Mouse (Mus musculus) liver, embryonic 12.5 days (tissue): ENCODE data around the gene Hnrnpul2. TPM values are rescaled to one million over a fixed set of nuclear protein-coding genes. Genes with fewer than 3 reads are reported as not detected.

Experiments
- ATAC-seq: fragments of 200-750 bp; cut with Nextera tagmentation; 2 replicates; pipeline ENCODE4 v1.8.0; 2017; ENCODE audit warnings: moderate number of reproducible peaks, mild to moderate bottlenecking, moderate library complexity
- H3K27ac ChIP-seq: fragments of 300-500 bp; sonication (generic); 2 replicates; pipeline ENCODE4 v1.5.1; 2016; ENCODE audit warnings: mild to moderate bottlenecking
- H3K27me3 ChIP-seq: fragments of 300-500 bp; sonication (generic); replicated peaks from 2 replicates; pipeline ENCODE4 v1.6.1; 2016; ENCODE audit warnings: mild to moderate bottlenecking, moderate library complexity
- H3K36me3 ChIP-seq: fragments of 300-500 bp; sonication (generic); 2 replicates; pipeline ENCODE4 v1.6.1; 2016; ENCODE audit warnings: mild to moderate bottlenecking, moderate library complexity
- H3K4me1 ChIP-seq: fragments of 300-500 bp; sonication (generic); 2 replicates; pipeline ENCODE4 v1.6.1; 2016
- H3K4me2 ChIP-seq: fragments of 300-500 bp; sonication (generic); 2 replicates; pipeline ENCODE4 v1.6.1; 2016; ENCODE audit warnings: mild to moderate bottlenecking, moderate library complexity
- H3K4me3 ChIP-seq: fragments of 300-500 bp; sonication (generic); 2 replicates; pipeline ENCODE4 v1.5.1; 2016; ENCODE audit warnings: mild to moderate bottlenecking, moderate library complexity
- H3K9ac ChIP-seq: fragments of 300-500 bp; sonication (generic); 2 replicates; pipeline ENCODE4 v1.6.1; 2016; ENCODE audit warnings: mild to moderate bottlenecking, moderate library complexity
- H3K9me3 ChIP-seq: fragments of 300-500 bp; sonication (generic); replicated peaks from 2 replicates; pipeline ENCODE4 v1.6.1; 2016; ENCODE audit warnings: mild to moderate bottlenecking, moderate library complexity
- WGBS: fragments of 180-500 bp; shearing (Covaris S2); methylation state at CpG from one replicate; pipeline ENCODE4 v1.1.7; 2016; ENCODE audit not compliant: insufficient replicate concordance; 5-methylcytosine and 5-hydroxymethylcytosine counted together
- polyA plus RNA-seq: library from polyadenylated mRNA; unstranded; fragments of >200 nt; fragmentation: Nextera tagmentation; extraction: Ambion mirVana; gene quantifications from 2 replicates; pipeline ENCODE4 v1.2.1, GENCODE M21; 2016

Gene Hnrnpul2
- polyA plus RNA-seq, 1 experiment from 2014 or later = 3.5 TPM

DNA sequence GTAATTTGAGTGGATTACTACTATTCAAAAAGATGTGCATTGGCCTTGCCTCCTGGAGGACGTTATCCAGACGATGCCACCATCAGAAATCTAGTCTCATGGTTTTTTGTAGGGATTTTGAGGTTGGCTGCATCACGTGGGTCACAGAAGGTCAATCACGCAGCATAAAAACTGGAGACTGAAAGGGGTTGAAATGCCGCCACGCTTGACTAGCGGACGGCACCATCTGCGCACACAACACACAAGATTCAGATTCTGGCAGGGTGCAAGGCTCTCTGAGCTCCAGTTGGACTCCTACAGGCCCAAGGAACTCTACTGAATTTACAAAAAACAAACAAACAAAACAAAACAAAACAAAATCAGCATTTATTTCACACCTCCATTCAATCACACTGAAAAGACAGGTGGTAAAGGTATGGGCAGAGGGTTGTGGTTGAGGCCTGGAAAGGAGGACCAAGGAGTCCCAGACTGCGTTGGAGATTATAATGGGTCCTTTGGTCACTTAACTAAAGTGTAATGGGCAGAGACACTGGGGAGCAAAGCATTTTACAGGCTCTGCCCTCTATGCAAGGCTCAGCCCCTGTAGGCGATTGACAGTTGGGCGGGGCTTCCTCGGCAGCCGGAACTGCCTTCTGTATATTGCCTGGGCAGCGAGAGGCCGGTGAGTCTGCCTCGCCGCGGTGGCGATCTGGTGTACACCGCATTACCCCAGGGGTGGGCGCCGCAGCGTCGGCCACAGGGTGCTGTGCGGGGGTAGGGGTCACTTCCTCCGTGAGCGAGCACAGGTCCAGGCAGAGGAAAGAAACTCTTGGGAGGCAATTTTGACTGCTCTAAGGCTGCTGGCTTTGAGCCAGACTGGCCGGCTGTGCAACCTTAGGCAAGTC is 20.3 kb downstream of the Hnrnpul2 start:
- H3K9ac ChIP-seq = peak overlapping the region; percentile 78
- H3K4me1 ChIP-seq = peaks cover 43% of the 10 kb centered on the region
- no peaks in the 10 kb centered on the region for H3K9me3 ChIP-seq
- H3K27me3 ChIP-seq = no peaks in the 10 kb centered on the region
- H3K27ac ChIP-seq = peak overlapping the region; percentile 61
- peak; percentile 77 for ATAC-seq
- peak overlapping the region; percentile 85 for H3K4me2 ChIP-seq
- WGBS = 25% methylated on average over 29 of the region's 29 CpGs
- peak overlapping the region; percentile 67 for H3K4me3 ChIP-seq
- H3K36me3 ChIP-seq = peaks cover 36% of the 10 kb centered on the region

DNA sequence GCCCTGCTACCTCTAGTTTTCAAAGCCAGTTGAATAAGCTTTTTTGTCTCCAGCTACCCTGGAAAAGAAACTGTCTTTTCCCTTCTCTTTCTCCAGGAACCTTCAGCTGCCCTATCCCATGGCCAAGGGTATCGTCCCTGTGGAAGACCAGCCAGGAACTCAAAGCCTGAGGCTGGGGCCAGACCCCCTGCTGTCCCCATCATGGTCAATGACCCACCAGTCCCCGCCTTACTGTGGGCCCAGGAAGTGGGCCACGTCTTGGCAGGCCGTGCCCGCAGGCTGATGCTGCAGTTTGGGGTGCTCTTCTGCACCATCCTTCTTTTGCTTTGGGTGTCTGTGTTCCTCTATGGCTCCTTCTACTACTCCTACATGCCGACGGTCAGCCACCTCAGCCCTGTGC is 21.2 kb downstream of the Hnrnpul2 start:
- Histone ChIP-seq H3K27me3 (no peaks in the 10 kb centered on the region), H3K4me3 (peak overlapping the region; percentile 67), H3K9me3 (no peaks in the 10 kb centered on the region), H3K4me1 (peaks cover 43% of the 10 kb centered on the region), H3K27ac (peak overlapping the region; percentile 61; the same call in 1 of the 2 replicates), H3K9ac (peak overlapping the region; percentile 78), H3K36me3 (peaks cover 34% of the 10 kb centered on the region), H3K4me2 (peak overlapping the region; percentile 85)
- 74% methylated on average over 7 of the region's 7 CpGs for WGBS
- no peak for ATAC-seq

DNA sequence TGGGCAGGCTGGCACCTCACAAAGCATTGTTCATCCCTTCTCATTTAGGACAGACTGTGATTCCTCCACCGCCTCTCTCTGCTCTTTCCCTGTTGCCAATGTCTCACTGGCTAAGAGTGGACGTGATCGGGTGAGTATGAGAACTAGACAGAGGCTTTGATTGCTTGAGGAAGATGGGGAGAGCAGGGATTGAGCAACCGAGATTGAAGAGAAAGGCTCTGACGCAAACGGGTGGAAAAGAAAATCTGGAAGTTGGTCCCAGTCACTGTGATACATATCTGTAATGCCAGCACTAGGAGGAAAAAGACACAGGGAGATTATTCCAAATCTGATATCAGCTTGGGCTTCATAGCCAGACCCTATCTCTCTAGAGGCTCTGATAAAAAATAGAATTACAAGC is 23.2 kb downstream of the Hnrnpul2 start:
- no peaks in the 10 kb centered on the region for H3K27me3 ChIP-seq
- 74% methylated on average over 6 of the region's 6 CpGs for WGBS
- no peak overlapping the region for H3K27ac ChIP-seq
- no peak overlapping the region for H3K4me2 ChIP-seq
- H3K9me3 ChIP-seq = no peaks in the 10 kb centered on the region
- peaks cover 49% of the 10 kb centered on the region for H3K36me3 ChIP-seq
- H3K9ac ChIP-seq = no peak overlapping the region
- H3K4me3 ChIP-seq = no peak overlapping the region
- ATAC-seq = no peak
- peaks cover 36% of the 10 kb centered on the region for H3K4me1 ChIP-seq

DNA sequence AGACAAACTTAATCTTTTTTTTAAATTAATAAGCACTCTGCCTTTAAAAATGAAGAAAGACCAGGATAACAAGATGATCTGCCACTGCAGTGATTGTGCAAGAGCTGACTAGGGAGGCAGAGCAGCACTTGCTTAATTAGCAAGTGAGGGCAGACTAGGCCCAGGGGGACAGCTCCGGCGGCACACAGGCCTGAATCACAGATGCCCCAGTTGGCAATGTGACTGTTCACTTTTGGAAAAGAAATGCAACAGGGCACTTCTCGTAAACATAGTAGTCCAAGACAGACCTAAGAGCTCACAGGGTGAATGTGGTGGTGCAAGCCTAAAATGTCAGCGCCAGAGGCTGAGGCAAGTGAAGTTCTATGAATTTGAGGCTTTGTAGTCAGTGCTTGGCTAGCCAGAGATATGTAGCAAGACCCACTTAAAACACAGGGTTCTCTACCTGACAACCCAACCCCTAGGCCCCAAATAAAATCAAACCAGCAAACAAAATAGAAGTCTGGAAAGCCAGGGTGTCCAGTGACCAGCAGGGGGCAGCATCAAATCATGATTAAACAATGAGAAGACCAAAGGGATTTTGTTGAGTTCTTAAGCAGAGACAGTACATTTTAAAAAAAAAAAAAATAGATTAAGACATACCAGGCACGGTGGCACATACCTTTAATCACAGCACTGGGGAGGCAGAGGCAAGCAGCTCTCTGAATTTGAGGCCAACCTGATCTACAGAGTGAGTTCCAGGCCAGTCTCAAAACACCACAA is 24.7 kb downstream of the Hnrnpul2 start:
- Histone ChIP-seq H3K9me3 (no peaks in the 10 kb centered on the region), H3K36me3 (peaks cover 57% of the 10 kb centered on the region), H3K27me3 (no peaks in the 10 kb centered on the region), H3K9ac (no peak overlapping the region), H3K4me3 (no peak overlapping the region), H3K4me2 (no peak overlapping the region), H3K4me1 (peaks cover 20% of the 10 kb centered on the region), H3K27ac (no peak overlapping the region)
- no peak for ATAC-seq
- WGBS = 64% methylated on average over 5 of the region's 5 CpGs

DNA sequence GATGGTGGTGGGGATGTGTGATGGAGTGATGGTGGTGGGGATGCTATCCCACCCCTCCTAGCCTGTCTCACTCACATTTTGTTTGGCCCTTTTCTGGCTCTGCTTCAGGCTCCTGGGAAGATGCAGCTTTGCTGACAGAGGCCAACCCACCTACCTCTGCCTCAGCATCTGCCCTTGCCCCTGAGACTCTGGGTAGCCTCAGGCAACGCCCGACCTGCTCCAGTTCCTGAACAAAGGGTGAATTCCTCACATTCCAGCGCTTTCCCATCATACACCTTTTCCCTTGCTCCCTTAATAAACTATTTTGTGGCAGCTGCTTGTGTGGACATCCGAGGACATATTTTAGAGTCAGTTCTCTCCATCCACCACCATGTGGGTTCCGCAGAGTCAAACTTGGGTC is 28.5 kb downstream of the Hnrnpul2 start:
- WGBS = 77% methylated on average over 5 of the region's 5 CpGs
- Histone ChIP-seq H3K36me3 (peaks cover 41% of the 10 kb centered on the region), H3K9ac (no peak overlapping the region)

DNA sequence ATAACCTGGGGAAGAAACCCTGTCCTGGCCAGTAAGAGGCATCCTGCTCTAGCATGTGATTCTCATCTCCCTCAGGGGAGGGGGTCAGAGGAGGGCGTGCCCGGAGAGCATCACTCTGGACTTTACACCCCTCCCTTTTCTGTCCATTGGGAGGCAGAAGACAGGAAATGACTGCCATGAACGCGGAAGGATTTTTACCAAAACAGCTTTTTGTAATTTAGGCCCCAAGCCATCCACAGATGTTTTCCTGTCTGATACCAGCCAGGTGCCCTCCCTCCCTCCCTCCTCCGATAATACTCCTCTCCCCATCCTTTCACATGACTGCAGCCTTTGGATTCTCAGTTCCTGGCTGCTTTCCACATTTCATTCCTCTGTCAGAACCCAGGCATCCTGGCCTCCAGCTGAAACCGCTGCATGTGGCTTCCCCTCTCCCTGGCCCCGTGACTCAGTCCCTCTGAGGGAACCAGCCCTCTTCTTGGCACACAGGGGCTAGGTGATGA is 30.6 kb downstream of the Hnrnpul2 start, which contains the start of gene Lrrn4cl:
Lrrn4cl (plus strand) TSS at position 367 of the 500 bp plus-strand sequence.
- H3K9me3 ChIP-seq = no peaks in the 10 kb centered on the region
- H3K36me3 ChIP-seq = peaks cover 33% of the 10 kb centered on the region
- peaks cover 2% of the 10 kb centered on the region; the same call in 1 of the 2 replicates for H3K4me1 ChIP-seq
- H3K4me2 ChIP-seq = no peak within 1 kb of the TSS
- no peak within 1 kb of the TSS for H3K27ac ChIP-seq
- H3K4me3 ChIP-seq = no peak within 1 kb of the TSS
- H3K9ac ChIP-seq = no peak within 1 kb of the TSS
- 42% methylated on average over 7 of the region's 7 CpGs for WGBS
- ATAC-seq = 0 out of 2 replicates have a peak, but pooled peaks have one; percentile 32
- 0 out of 2 replicates have a peak, but pooled peaks cover 4% of the 10 kb centered on the region for H3K27me3 ChIP-seq

More for the DNA sequence above, 28.5 kb downstream of the Hnrnpul2 start:
- no peak for ATAC-seq
- H3K9me3 ChIP-seq = no peaks in the 10 kb centered on the region
- 0 out of 2 replicates have a peak, but pooled peaks cover 4% of the 10 kb centered on the region for H3K27me3 ChIP-seq
- no peak overlapping the region for H3K4me3 ChIP-seq
- H3K27ac ChIP-seq = no peak overlapping the region
- no peak overlapping the region for H3K4me2 ChIP-seq
- H3K4me1 ChIP-seq = peaks cover 2% of the 10 kb centered on the region; the same call in 1 of the 2 replicates

DNA sequence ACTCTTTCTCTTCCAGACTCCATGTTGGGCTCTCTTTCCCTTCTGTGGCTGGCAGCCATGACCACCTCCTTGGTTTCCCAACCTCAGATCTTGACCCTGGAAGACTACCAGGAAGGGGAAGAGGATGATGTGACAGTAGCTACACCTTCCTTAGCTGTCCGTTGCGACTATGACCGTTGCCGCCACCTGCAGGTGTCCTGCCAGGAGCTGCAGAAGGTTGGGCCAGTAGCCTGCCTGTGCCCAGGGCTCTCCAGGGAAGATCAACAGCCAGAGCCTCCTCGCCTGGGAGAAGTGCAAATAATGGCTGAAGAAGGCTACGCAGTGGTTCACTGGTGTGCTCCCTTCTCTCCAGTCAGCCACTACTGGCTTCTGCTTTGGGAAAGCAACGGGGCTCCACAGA is 31.8 kb downstream of the Hnrnpul2 start:
- peaks cover 2% of the 10 kb centered on the region; the same call in 1 of the 2 replicates for H3K4me1 ChIP-seq
- no peak overlapping the region for H3K4me2 ChIP-seq
- 43% methylated on average over 7 of the region's 7 CpGs for WGBS
- 0 out of 2 replicates have a peak, but pooled peaks cover 7% of the 10 kb centered on the region for H3K27me3 ChIP-seq
- H3K9me3 ChIP-seq = no peaks in the 10 kb centered on the region
- H3K9ac ChIP-seq = no peak overlapping the region
- H3K4me3 ChIP-seq = no peak overlapping the region
- H3K36me3 ChIP-seq = peaks cover 21% of the 10 kb centered on the region
- ATAC-seq = no peak
- no peak overlapping the region for H3K27ac ChIP-seq

DNA sequence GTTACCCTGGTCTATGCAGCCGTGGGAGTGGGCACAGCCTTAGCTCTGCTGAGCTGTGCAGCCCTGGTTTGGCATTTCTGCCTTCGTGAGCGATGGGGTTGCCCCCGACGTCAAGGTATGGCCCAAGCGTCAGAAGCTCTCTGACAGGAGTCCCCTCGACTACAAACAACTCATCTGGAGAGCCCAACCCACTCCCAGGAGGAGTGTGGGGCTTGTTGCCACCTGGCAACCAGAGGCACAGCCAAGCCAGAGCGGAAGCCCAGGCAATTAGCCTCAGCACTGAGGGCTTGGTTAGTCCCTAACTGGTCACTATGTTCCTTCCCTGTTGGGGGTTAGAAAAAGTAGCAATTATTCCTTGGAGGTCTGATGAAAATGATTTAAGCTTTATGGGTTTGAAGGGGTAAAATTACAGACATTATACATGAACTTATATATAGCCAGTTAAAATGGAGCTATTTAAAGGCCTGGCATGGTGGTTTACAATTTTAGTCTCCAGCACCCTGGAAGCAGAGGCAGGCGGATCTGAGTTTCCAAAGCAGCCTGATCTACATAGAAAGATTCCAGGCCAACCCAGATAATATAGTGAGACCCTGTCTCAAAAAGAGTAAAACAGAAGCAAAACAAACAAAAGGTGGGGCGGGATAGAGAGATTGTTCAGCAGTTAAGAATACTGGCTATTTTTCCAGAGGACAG is 32.6 kb downstream of the Hnrnpul2 start:
- H3K9me3 ChIP-seq = no peaks in the 10 kb centered on the region
- peaks cover 2% of the 10 kb centered on the region; the same call in 1 of the 2 replicates for H3K4me1 ChIP-seq
- peaks cover 14% of the 10 kb centered on the region for H3K36me3 ChIP-seq
- H3K27ac ChIP-seq = no peak overlapping the region
- H3K9ac ChIP-seq = no peak overlapping the region
- no peak overlapping the region for H3K4me2 ChIP-seq
- H3K27me3 ChIP-seq = 0 out of 2 replicates have a peak, but pooled peaks cover 7% of the 10 kb centered on the region
- no peak for ATAC-seq
- H3K4me3 ChIP-seq = no peak overlapping the region
- 49% methylated on average over 10 of the region's 10 CpGs for WGBS

DNA sequence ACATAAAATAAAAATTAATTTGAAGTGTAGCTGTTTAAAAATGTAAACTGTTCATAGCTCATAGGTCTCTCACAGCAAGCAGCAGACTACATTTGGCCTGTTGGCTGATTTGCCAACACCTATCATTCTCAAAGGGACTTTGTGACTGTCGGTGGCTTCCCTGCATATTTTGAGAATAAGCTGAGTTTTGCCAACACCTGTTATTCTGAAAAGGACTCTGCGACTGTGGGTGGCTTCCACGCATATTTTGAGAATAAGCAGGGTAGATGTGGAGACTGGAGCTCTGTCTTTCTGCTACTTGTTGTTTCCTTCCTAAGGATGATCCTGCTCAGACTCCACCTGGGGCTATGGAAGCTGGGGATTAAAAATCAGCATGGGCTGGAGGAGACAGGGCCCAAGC is 33.3 kb downstream of the Hnrnpul2 start:
- no peaks in the 10 kb centered on the region for H3K9me3 ChIP-seq
- H3K36me3 ChIP-seq = peaks cover 7% of the 10 kb centered on the region
- H3K27me3 ChIP-seq = 0 out of 2 replicates have a peak, but pooled peaks cover 7% of the 10 kb centered on the region
- no peak overlapping the region for H3K4me2 ChIP-seq
- H3K9ac ChIP-seq = no peak overlapping the region
- WGBS = 71% methylated on average over 3 of the region's 3 CpGs
- peaks cover 2% of the 10 kb centered on the region; the same call in 1 of the 2 replicates for H3K4me1 ChIP-seq
- H3K4me3 ChIP-seq = no peak overlapping the region
- H3K27ac ChIP-seq = no peak overlapping the region
- ATAC-seq = no peak

DNA sequence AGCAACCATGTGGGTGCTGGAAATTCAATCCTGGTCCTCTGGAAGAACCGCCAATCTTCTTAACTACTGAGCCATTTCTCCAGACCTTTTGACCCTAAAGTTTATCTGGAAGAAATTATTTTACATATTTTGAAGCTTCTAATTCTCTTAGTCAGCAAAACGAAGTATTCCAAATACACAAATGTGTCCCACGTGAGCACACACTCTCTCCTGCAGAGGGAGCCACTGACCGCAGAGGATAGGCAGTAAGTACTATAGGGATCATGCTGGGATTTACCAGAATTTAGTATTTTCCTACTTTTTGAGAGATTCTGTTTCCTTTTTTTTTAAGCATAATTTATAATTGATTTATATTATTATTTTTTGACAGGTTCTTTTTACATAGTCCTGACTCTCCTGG is 37.9 kb downstream of the Hnrnpul2 start:
- no peak overlapping the region for H3K4me3 ChIP-seq
- H3K27ac ChIP-seq = no peak overlapping the region
- no peaks in the 10 kb centered on the region for H3K36me3 ChIP-seq
- no peaks in the 10 kb centered on the region for H3K4me1 ChIP-seq
- no peak overlapping the region for H3K4me2 ChIP-seq
- no peak overlapping the region for H3K9ac ChIP-seq
- H3K9me3 ChIP-seq = no peaks in the 10 kb centered on the region
- H3K27me3 ChIP-seq = 0 out of 2 replicates have a peak, but pooled peaks cover 3% of the 10 kb centered on the region
- 24% methylated on average over 4 of the region's 4 CpGs for WGBS
- ATAC-seq = no peak

DNA sequence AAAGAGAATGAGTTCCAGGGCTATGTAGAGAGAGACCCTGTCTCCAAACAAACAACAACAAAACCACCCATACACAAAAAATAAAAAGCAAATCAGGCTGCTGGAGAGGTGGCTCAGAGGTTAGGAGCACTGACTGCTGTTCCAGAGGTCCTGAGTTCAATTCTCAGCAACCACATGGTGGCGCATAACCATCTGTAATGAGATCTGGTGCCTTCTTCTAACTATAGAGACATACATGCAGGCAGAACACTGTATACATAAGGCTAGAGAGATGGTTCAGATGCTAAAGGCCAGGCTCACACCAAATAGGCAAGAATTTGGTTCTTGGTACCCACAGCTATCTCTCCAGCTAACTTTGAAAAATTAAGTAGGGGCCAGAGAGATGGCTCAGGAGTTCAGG is 39.2 kb downstream of the Hnrnpul2 start:
- WGBS = 7% methylated on average over 1 of the region's 1 CpGs
- Histone ChIP-seq H3K9me3 (no peaks in the 10 kb centered on the region), H3K4me2 (no peak overlapping the region), H3K4me3 (no peak overlapping the region), H3K9ac (no peak overlapping the region), H3K27ac (no peak overlapping the region), H3K4me1 (no peaks in the 10 kb centered on the region), H3K27me3 (0 out of 2 replicates have a peak, but pooled peaks cover 3% of the 10 kb centered on the region), H3K36me3 (no peaks in the 10 kb centered on the region)
- peak; percentile 42; the same call in 1 of the 2 replicates for ATAC-seq
